Mouse (Mus musculus) embryonic facial prominence, embryonic 15.5 days (tissue): ENCODE results near the gene Slc24a2. TPM values are rescaled to one million over a fixed set of nuclear protein-coding genes. Genes with fewer than 3 reads are reported as not detected.

ENCODE experiments used
- ATAC-seq: fragments of 200-750 bp; cut with Nextera tagmentation; 2 replicates; pipeline ENCODE4 v1.8.0; 2017; ENCODE audit warnings: low read depth, moderate TSS enrichment; ENCODE audit not compliant: insufficient number of reproducible peaks, low FRiP score, low TSS enrichment
- H3K27ac ChIP-seq: fragments of 300-500 bp; sonication (generic); replicated peaks from 2 replicates; pipeline ENCODE4 v1.5.1; 2015; ENCODE audit warnings: mild to moderate bottlenecking, inconsistent platforms
- H3K27me3 ChIP-seq: fragments of 300-500 bp; sonication (generic); 2 replicates; pipeline ENCODE4 v1.6.1; 2015; ENCODE audit warnings: inconsistent platforms
- H3K36me3 ChIP-seq: fragments of 300-500 bp; sonication (generic); 2 replicates; pipeline ENCODE4 v1.6.1; 2015; ENCODE audit warnings: mild to moderate bottlenecking, inconsistent platforms
- H3K4me1 ChIP-seq: fragments of 300-500 bp; sonication (generic); 2 replicates; pipeline ENCODE4 v1.6.1; 2015; ENCODE audit warnings: inconsistent platforms
- H3K4me2 ChIP-seq: fragments of 300-500 bp; sonication (generic); replicated peaks from 2 replicates; pipeline ENCODE4 v1.6.1; 2015; ENCODE audit warnings: mild to moderate bottlenecking, inconsistent platforms
- H3K4me3 ChIP-seq: fragments of 300-500 bp; sonication (generic); replicated peaks from 2 replicates; pipeline ENCODE4 v1.5.1; 2015; ENCODE audit warnings: mild to moderate bottlenecking, inconsistent platforms
- H3K9ac ChIP-seq: fragments of 300-500 bp; sonication (generic); 2 replicates; pipeline ENCODE4 v1.6.1; 2015; ENCODE audit warnings: inconsistent platforms
- H3K9me3 ChIP-seq: fragments of 300-500 bp; sonication (generic); replicated peaks from 2 replicates; pipeline ENCODE4 v1.6.1; 2016; ENCODE audit warnings: inconsistent platforms
- WGBS: fragments of 180-500 bp; shearing (Covaris S2); methylation state at CpG from one replicate; pipeline ENCODE4 v1.1.7; 2015; 5-methylcytosine and 5-hydroxymethylcytosine counted together
- polyA plus RNA-seq: library from polyadenylated mRNA; unstranded; fragments of >200 nt; fragmentation: Nextera tagmentation; extraction: Ambion mirVana; gene quantifications from 2 replicates; pipeline ENCODE4 v1.2.1, GENCODE M21; 2015

Gene Slc24a2
- 0.75 and 1.3 TPM in 2 replicates for polyA plus RNA-seq

GRCm38 (mm10) chr4:87229960-87230551, at the start of gene Slc24a2:
Gene Slc24a2, minus strand, starts transcription at chr4:87230477.
- Histone ChIP-seq H3K9ac (no peak within 1 kb of the TSS), H3K4me3 (peak within 1 kb of the TSS; percentile 55), H3K27me3 (peaks cover 19% of the 10 kb centered on the region), H3K4me2 (peak within 1 kb of the TSS; percentile 98), H3K4me1 (peaks cover 9% of the 10 kb centered on the region), H3K36me3 (no peaks in the 10 kb centered on the region), H3K27ac (no peak within 1 kb of the TSS), H3K9me3 (no peaks in the 10 kb centered on the region)
- peak; percentile 83 for ATAC-seq
- under 1% methylated on average over 58 of the region's 62 CpGs for WGBS

DNA sequence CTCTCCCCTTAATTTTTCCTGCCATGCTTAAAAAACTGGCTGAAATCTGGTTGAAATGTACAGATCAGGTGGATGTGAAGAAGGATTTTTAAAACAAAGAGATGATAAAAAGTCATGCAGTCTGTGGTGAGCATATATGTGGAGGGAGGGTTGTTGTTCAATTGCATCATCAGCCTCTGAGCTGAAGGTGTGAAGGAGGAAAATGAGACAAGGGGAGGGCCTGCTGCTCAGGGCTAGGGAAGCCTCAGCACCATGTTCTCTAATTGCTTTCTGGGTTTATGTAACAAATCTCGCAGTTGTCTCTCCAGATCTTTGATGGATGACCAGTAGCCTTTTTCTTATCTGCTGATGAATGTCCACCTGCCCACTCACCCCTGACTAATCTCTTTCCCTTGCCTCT, 44.5 kb upstream of the Slc24a2 start:
- Histone ChIP-seq H3K36me3 (no peaks in the 10 kb centered on the region), H3K4me2 (no peak overlapping the region), H3K4me3 (no peak overlapping the region), H3K9me3 (no peaks in the 10 kb centered on the region), H3K27me3 (no peaks in the 10 kb centered on the region), H3K4me1 (no peaks in the 10 kb centered on the region), H3K9ac (no peak overlapping the region), H3K27ac (no peak overlapping the region)
- 50% methylated on average over 1 of the region's 1 CpGs for WGBS
- no peak for ATAC-seq

DNA sequence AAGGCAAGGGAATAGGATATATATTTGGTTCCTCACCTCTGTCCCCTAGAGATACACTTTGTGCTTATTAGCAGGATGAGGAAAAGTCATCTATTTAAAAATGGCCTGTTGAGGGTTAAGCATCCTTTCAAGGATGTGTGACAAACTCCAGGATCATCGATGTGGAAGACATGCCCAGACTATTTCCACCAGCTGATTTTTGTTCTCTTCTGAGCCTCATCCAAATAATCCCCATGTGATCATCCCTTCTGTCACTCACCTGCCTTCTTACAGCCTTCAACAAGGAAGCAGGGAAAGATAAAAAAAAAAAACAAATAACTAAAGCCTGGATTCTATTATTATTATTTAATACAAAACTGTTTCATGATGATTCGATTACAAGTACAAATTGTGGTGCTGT, 44.0 kb upstream of the Slc24a2 start:
- Histone ChIP-seq H3K9ac (no peak overlapping the region), H3K9me3 (no peaks in the 10 kb centered on the region), H3K36me3 (no peaks in the 10 kb centered on the region), H3K27ac (no peak overlapping the region), H3K27me3 (no peaks in the 10 kb centered on the region), H3K4me2 (no peak overlapping the region), H3K4me1 (no peaks in the 10 kb centered on the region), H3K4me3 (no peak overlapping the region)
- WGBS, result 65% methylated on average over 2 of the region's 2 CpGs
- no peak for ATAC-seq

GRCm38 (mm10) chr4:87273476-87273875, 43.2 kb upstream of the Slc24a2 start:
- H3K4me2 ChIP-seq, result no peak overlapping the region
- no peaks in the 10 kb centered on the region for H3K4me1 ChIP-seq
- 93% methylated on average over 3 of the region's 3 CpGs for WGBS
- H3K9me3 ChIP-seq, result no peaks in the 10 kb centered on the region
- no peak overlapping the region for H3K9ac ChIP-seq
- H3K27me3 ChIP-seq, result no peaks in the 10 kb centered on the region
- no peak overlapping the region for H3K27ac ChIP-seq
- no peaks in the 10 kb centered on the region for H3K36me3 ChIP-seq
- ATAC-seq, result no peak
- no peak overlapping the region for H3K4me3 ChIP-seq

DNA sequence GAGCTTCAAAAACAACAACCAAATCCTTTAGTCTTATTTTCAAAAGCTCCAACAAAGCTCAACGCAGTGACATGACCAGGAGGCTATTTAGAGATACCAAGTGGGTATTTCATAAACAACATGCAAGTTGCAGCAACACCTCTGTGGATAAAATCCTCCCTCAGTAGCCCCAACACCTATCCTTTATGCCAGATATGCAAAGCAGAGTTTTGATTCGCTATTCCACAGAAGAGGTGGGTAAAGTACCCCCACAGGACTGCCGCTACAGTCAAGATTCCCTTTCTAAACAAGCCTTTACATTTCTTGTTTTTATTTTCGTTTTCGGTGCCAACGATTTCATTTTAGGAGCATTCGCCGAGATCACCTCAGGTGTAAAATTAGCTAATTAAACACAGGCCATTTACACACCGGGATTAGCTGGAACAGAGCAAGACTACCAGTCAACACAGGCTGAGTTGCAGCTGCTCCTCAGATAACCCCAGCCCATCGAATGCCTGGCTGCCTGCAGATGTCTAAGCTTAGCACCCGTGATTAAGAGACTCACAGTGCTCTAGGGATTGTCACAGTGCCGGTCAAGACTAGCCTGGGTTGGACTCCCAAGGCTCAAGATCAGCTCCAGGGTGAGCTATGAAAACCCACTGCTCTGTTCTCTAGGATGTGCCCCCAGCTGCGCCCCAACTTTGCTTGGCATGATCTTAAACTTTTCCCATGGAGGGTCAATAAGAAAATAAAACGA, 885 bp downstream of the Slc24a2 start:
- Histone ChIP-seq H3K27me3 (peaks cover 19% of the 10 kb centered on the region), H3K27ac (no peak overlapping the region), H3K9me3 (no peaks in the 10 kb centered on the region), H3K9ac (no peak overlapping the region), H3K4me3 (peak overlapping the region; percentile 55), H3K4me1 (peaks cover 9% of the 10 kb centered on the region), H3K4me2 (peak overlapping the region; percentile 98), H3K36me3 (no peaks in the 10 kb centered on the region)
- WGBS, result 13% methylated on average over 14 of the region's 14 CpGs
- ATAC-seq, result peak; percentile 64

DNA sequence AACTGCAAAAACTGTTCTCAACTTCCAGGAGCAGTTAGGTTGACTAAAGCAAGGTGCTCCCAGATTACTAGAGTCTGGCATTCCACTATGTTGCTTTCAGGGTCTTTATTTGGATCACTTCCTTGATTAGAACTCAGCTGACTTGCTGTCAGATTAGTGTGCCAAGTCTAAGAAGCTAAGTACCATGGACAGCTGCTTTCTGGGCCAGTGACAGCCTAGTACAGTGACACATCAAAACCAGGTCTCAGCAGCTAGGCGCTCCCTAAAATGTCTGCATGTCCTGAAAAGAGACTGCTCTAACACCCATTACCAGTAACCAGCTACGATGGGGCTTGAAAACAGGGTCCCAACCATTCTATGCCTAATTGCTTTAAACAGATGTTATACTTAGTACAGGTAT, 8.7 kb downstream of the Slc24a2 start:
- no peak overlapping the region for H3K27ac ChIP-seq
- no peaks in the 10 kb centered on the region for H3K27me3 ChIP-seq
- no peaks in the 10 kb centered on the region for H3K9me3 ChIP-seq
- no peak overlapping the region for H3K4me2 ChIP-seq
- H3K4me3 ChIP-seq, result no peak overlapping the region
- no peak for ATAC-seq
- H3K4me1 ChIP-seq, result no peaks in the 10 kb centered on the region
- no peak overlapping the region for H3K9ac ChIP-seq
- H3K36me3 ChIP-seq, result no peaks in the 10 kb centered on the region
- 51% methylated on average over 2 of the region's 2 CpGs for whole genome bisulfite sequencing

DNA sequence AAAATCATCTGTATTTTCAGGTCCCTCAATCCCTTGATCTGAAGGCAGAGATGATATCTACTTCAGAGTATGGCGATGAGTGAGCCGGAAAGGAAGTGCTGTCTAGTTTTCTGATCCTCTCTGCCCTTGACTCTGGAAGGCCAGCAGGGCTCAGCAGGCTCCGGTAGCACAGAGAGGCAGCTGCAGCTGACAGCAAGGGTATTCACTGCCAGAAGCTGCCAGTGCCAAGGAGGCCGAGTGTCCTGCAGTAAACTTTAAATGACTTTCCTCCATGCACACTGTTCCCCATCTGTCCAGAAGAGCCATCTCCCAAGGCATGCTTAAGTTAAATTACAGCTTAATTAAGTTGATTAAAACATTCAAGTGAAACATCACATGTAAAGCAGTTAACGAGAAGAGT, 12.1 kb downstream of the Slc24a2 start:
- Histone ChIP-seq H3K4me3 (no peak overlapping the region), H3K4me2 (no peak overlapping the region), H3K9me3 (no peaks in the 10 kb centered on the region), H3K4me1 (no peaks in the 10 kb centered on the region), H3K27me3 (no peaks in the 10 kb centered on the region), H3K36me3 (no peaks in the 10 kb centered on the region), H3K9ac (no peak overlapping the region), H3K27ac (no peak overlapping the region)
- no peak for ATAC-seq
- WGBS, result 60% methylated on average over 5 of the region's 5 CpGs

DNA sequence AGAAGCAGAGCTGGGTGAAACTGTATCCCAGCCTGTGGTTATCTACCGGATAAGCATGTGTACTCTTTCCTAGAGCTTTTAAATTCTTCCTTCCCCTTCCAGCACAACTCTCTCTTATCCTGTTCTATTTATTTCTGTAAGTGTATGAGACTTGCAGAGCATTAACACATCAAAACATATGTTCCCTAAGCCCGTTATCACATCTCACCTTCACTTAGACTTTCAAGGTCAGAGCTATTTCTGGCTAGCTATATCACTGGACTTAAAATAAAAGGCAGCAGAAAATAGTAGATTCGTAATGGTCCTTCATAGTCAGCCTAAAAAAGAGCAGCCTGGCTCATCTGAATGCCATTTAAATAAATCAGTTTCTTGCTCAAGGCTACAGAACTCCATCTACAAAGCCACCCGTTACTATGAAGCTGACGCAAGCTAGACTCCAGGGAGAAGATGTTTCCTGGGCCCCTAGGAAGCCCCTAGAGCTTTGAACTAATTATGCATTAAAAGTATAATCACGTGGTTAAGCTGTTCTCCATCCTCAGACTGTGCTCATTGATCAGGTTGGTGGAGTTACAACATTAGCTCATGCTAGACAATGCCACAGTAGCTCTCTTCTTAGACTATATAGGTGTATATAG, 18.8 kb downstream of the Slc24a2 start:
- WGBS, result 46% methylated on average over 6 of the region's 6 CpGs
- Histone ChIP-seq H3K9me3 (no peaks in the 10 kb centered on the region), H3K4me1 (no peaks in the 10 kb centered on the region), H3K27ac (no peak overlapping the region), H3K9ac (no peak overlapping the region), H3K4me3 (no peak overlapping the region), H3K27me3 (no peaks in the 10 kb centered on the region), H3K36me3 (no peaks in the 10 kb centered on the region), H3K4me2 (no peak overlapping the region)
- ATAC-seq, result no peak

DNA sequence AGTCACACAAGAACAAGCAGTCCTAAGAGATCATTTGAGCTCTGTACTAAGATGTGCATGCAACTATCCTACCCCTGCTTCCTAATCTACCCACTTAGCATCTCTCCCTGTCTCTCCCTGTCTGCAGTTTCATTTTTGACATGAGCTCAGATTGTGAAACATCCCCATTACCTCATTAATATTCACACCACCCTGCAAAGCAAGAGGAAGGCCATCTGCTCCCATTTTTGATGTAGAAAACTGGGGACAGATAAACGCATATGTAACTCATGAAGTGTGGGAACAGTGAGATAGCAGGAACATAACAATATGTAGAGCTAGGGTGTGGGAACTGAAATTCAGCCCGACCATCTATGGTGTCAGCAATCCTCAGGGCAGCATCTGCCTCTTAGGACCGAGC, 19.7 kb downstream of the Slc24a2 start:
- no peak overlapping the region for H3K4me2 ChIP-seq
- no peaks in the 10 kb centered on the region for H3K4me1 ChIP-seq
- no peaks in the 10 kb centered on the region for H3K9me3 ChIP-seq
- ATAC-seq, result no peak
- WGBS, result 69% methylated on average over 3 of the region's 3 CpGs
- no peaks in the 10 kb centered on the region for H3K36me3 ChIP-seq
- H3K4me3 ChIP-seq, result no peak overlapping the region
- H3K27me3 ChIP-seq, result no peaks in the 10 kb centered on the region
- H3K9ac ChIP-seq, result no peak overlapping the region
- H3K27ac ChIP-seq, result no peak overlapping the region

- WGBS, result 68% methylated on average over 2 of the region's 2 CpGs
- H3K27ac ChIP-seq, result no peak overlapping the region
- no peaks in the 10 kb centered on the region for H3K27me3 ChIP-seq
- no peak overlapping the region for H3K4me2 ChIP-seq
- no peak for ATAC-seq
- H3K4me3 ChIP-seq, result no peak overlapping the region
- no peaks in the 10 kb centered on the region for H3K9me3 ChIP-seq
- H3K4me1 ChIP-seq, result no peaks in the 10 kb centered on the region
- no peak overlapping the region for H3K9ac ChIP-seq
- no peaks in the 10 kb centered on the region for H3K36me3 ChIP-seq
Measured at GRCm38 (mm10) chr4:87202081-87202480, 28.2 kb downstream of the Slc24a2 start.

- no peak overlapping the region for H3K27ac ChIP-seq
- no peaks in the 10 kb centered on the region for H3K9me3 ChIP-seq
- H3K9ac ChIP-seq, result no peak overlapping the region
- H3K4me2 ChIP-seq, result no peak overlapping the region
- H3K36me3 ChIP-seq, result no peaks in the 10 kb centered on the region
- no peak overlapping the region for H3K4me3 ChIP-seq
- ATAC-seq, result no peak
- H3K27me3 ChIP-seq, result no peaks in the 10 kb centered on the region
- no peaks in the 10 kb centered on the region for H3K4me1 ChIP-seq
- 70% methylated on average over 3 of the region's 3 CpGs for WGBS
Measured at GRCm38 (mm10) chr4:87201229-87201628, 29.0 kb downstream of the Slc24a2 start.
